Mouse (Mus musculus): ENCODE data around the gene Hes5. TPM values are rescaled to one million over a fixed set of nuclear protein-coding genes. Genes with fewer than 3 reads are reported as not detected.

Gene Hes5
- polyA plus RNA-seq, 1 experiment from 2014 or later: 0.15 TPM

GRCm38 (mm10) chr4:154916662-154917061, 44.1 kb upstream of the Hes5 start:
- H3K36me3 ChIP-seq (replicated peaks; ENCODE audit: insufficient read depth, low read length): peaks cover 48% of the 10 kb centered on the region
- ATAC-seq: no peak
- H3K4me1 ChIP-seq (ENCODE audit: insufficient read depth): peaks cover 29% of the 10 kb centered on the region
- H3K27ac ChIP-seq (ENCODE audit: low read depth): peak overlapping the region; percentile 48; the same call in 1 of the 2 replicates
- H3K4me3 ChIP-seq (ENCODE audit: low read depth, low read length): no peak overlapping the region
- WGBS (ENCODE audit: insufficient replicate concordance): 64% methylated on average over 4 of the region's 4 CpGs
- no peak overlapping the region for H3K9ac ChIP-seq (replicated peaks)
- H3K4me2 ChIP-seq (ENCODE audit: low read depth, low read length): no peak overlapping the region
- no peak for TF ChIP-seq CTCF (IDR thresholded peaks at IDR 0.05; ENCODE audit: low read depth)
- TF ChIP-seq EP300 (IDR thresholded peaks at IDR 0.05; ENCODE audit: low read depth): no peak
- no peaks in the 10 kb centered on the region for H3K27me3 ChIP-seq (ENCODE audit: insufficient read depth, low read length)
- H3K9me3 ChIP-seq (ENCODE audit: low read length): peaks cover 5% of the 10 kb centered on the region; the same call in 1 of the 2 replicates
- DNase-seq: no peak

- Histone ChIP-seq H3K27me3 (ENCODE audit: insufficient read depth, low read length) (no peaks in the 10 kb centered on the region), H3K4me2 (ENCODE audit: low read depth, low read length) (peak overlapping the region; percentile 77; the same call in 1 of the 2 replicates), H3K27ac (ENCODE audit: low read depth) (no peak overlapping the region), H3K4me3 (ENCODE audit: low read depth, low read length) (no peak overlapping the region), H3K9ac (replicated peaks) (no peak overlapping the region; the same call in 1 of the 2 replicates), H3K9me3 (ENCODE audit: low read length) (peaks cover 4% of the 10 kb centered on the region; the same call in 1 of the 2 replicates), H3K36me3 (replicated peaks; ENCODE audit: insufficient read depth, low read length) (peaks cover 72% of the 10 kb centered on the region), H3K4me1 (ENCODE audit: insufficient read depth) (peaks cover 25% of the 10 kb centered on the region)
- 90% methylated on average over 4 of the region's 4 CpGs for WGBS (ENCODE audit: insufficient replicate concordance)
- ATAC-seq (no peak), DNase-seq (no peak)
- TF ChIP-seq EP300 (IDR thresholded peaks at IDR 0.05; ENCODE audit: low read depth): no peak
- TF ChIP-seq CTCF (IDR thresholded peaks at IDR 0.05; ENCODE audit: low read depth): no peak
Measured at GRCm38 (mm10) chr4:154922291-154922690, 38.4 kb upstream of the Hes5 start.

- TF ChIP-seq EP300 (IDR thresholded peaks at IDR 0.05; ENCODE audit: low read depth) (no peak), CTCF (IDR thresholded peaks at IDR 0.05; ENCODE audit: low read depth) (no peak)
- H3K27me3 ChIP-seq (ENCODE audit: insufficient read depth, low read length): no peaks in the 10 kb centered on the region
- H3K4me1 ChIP-seq (ENCODE audit: insufficient read depth): peaks cover 28% of the 10 kb centered on the region
- no peaks in the 10 kb centered on the region for H3K9me3 ChIP-seq (ENCODE audit: low read length)
- H3K36me3 ChIP-seq (replicated peaks; ENCODE audit: insufficient read depth, low read length): peaks cover 65% of the 10 kb centered on the region
- ATAC-seq (no peak), DNase-seq (no peak)
- H3K4me3 ChIP-seq (ENCODE audit: low read depth, low read length): no peak overlapping the region
- H3K4me2 ChIP-seq (ENCODE audit: low read depth, low read length): peak overlapping the region; percentile 77
- no peak overlapping the region for H3K27ac ChIP-seq (ENCODE audit: low read depth)
- 87% methylated on average over 5 of the region's 5 CpGs for WGBS (ENCODE audit: insufficient replicate concordance)
- H3K9ac ChIP-seq (replicated peaks): no peak overlapping the region
Measured at GRCm38 (mm10) chr4:154922931-154923330, 37.8 kb upstream of the Hes5 start.

GRCm38 (mm10) chr4:154925413-154925812, 35.3 kb upstream of the Hes5 start:
- no peak for ATAC-seq
- TF ChIP-seq CTCF (IDR thresholded peaks at IDR 0.05; ENCODE audit: low read depth) (peak; percentile 84), EP300 (IDR thresholded peaks at IDR 0.05; ENCODE audit: low read depth) (no peak)
- Histone ChIP-seq H3K36me3 (replicated peaks; ENCODE audit: insufficient read depth, low read length) (peaks cover 54% of the 10 kb centered on the region), H3K4me2 (ENCODE audit: low read depth, low read length) (peak overlapping the region; percentile 77), H3K4me3 (ENCODE audit: low read depth, low read length) (peak overlapping the region; percentile 67), H3K27me3 (ENCODE audit: insufficient read depth, low read length) (no peaks in the 10 kb centered on the region), H3K27ac (ENCODE audit: low read depth) (no peak overlapping the region), H3K9ac (replicated peaks) (0 out of 2 replicates have a peak overlapping the region, but pooled peaks have one; percentile 7), H3K9me3 (ENCODE audit: low read length) (no peaks in the 10 kb centered on the region), H3K4me1 (ENCODE audit: insufficient read depth) (peaks cover 51% of the 10 kb centered on the region)
- WGBS (ENCODE audit: insufficient replicate concordance): 63% methylated on average over 4 of the region's 4 CpGs
- peak; percentile 73 for DNase-seq

DNA sequence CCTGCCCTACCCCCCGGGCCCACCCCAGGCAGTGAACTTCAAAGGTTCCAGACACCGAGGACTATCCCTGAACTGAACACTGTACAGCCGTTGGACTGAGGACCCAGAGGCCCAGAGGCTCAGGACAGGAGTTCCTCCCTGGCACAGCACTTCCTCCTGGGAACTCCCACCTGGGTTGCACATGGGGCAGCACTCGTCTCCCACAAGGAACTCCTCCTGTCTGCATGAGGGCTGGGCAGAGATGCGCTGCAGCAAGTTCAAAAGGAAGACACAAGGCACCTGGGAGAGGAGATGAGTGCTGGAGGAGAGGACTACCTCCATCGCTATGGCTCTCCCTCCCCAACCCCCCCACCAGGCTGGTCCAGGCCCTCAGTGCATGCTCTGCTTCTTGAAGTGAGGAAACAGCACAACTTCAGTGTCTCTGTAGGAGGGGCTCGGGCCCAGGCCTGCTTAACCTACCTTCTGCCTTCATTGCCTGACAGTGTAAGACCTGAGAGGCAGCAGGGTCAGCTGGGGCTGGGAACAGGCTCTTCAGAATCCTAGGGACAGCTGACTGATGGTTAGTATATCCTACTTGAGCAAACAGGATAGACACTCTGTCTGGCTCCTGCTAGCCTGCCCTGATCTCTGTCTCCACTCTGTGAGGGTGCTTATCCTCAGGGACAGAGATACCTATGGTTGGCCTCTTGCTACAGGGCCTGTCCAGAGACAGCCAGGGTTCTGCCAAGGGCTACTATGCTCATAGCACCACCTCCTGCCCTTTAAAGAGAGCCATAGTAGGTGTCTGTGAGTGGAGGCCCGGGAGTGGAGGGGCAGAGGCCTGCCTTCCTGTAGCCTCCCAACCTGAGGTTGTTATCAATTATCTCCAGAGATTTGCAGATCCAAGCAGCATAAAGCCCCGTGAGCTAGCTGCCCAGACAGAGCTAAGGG, 33.5 kb upstream of the Hes5 start:
- DNase-seq: peak; percentile 34
- H3K27me3 ChIP-seq (ENCODE audit: insufficient read depth, low read length): no peaks in the 10 kb centered on the region
- peak overlapping the region; percentile 77 for H3K4me2 ChIP-seq (ENCODE audit: low read depth, low read length)
- peak overlapping the region; percentile 67 for H3K4me3 ChIP-seq (ENCODE audit: low read depth, low read length)
- peak overlapping the region; percentile 82 for H3K9ac ChIP-seq (replicated peaks)
- WGBS (ENCODE audit: insufficient replicate concordance): 32% methylated on average over 9 of the region's 9 CpGs
- peak; percentile 8 for ATAC-seq
- peaks cover 47% of the 10 kb centered on the region for H3K36me3 ChIP-seq (replicated peaks; ENCODE audit: insufficient read depth, low read length)
- peak overlapping the region; percentile 92 for H3K27ac ChIP-seq (ENCODE audit: low read depth)
- no peaks in the 10 kb centered on the region for H3K9me3 ChIP-seq (ENCODE audit: low read length)
- H3K4me1 ChIP-seq (ENCODE audit: insufficient read depth): peaks cover 51% of the 10 kb centered on the region
- TF ChIP-seq CTCF (IDR thresholded peaks at IDR 0.05; ENCODE audit: low read depth) (no peak), EP300 (IDR thresholded peaks at IDR 0.05; ENCODE audit: low read depth) (no peak)

DNA sequence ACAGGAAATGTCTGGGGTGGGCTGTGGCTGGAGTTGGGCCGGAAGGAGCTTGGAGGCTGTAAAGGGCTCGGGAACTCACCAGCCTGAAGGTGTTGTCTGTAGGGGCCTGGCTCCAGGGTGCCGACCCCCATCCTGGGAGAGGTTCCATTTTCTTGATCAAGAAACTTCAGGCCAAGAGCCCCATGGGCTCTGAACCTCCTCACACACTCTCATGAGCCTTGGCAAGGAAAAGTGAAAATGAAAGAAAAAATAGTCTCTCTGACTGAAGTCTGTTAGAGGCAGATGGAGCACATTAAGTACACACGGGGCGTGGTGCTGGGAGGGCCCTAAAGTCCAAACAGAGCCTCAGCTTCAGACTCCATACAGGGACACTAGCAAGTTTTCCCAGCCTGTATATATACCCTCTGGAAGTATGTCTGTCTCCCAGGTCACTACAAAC, 32.8 kb upstream of the Hes5 start:
- Histone ChIP-seq H3K9ac (replicated peaks) (peak overlapping the region; percentile 82), H3K4me1 (ENCODE audit: insufficient read depth) (peaks cover 51% of the 10 kb centered on the region), H3K36me3 (replicated peaks; ENCODE audit: insufficient read depth, low read length) (peaks cover 41% of the 10 kb centered on the region), H3K4me2 (ENCODE audit: low read depth, low read length) (peak overlapping the region; percentile 77), H3K27me3 (ENCODE audit: insufficient read depth, low read length) (no peaks in the 10 kb centered on the region), H3K9me3 (ENCODE audit: low read length) (no peaks in the 10 kb centered on the region), H3K27ac (ENCODE audit: low read depth) (peak overlapping the region; percentile 92), H3K4me3 (ENCODE audit: low read depth, low read length) (peak overlapping the region; percentile 67)
- peak; percentile 83 for ATAC-seq
- 6% methylated on average over 5 of the region's 5 CpGs for WGBS (ENCODE audit: insufficient replicate concordance)
- TF ChIP-seq CTCF (IDR thresholded peaks at IDR 0.05; ENCODE audit: low read depth) (0 out of 2 replicates have a peak, but pooled peaks have one; percentile 0), EP300 (IDR thresholded peaks at IDR 0.05; ENCODE audit: low read depth) (no peak)
- DNase-seq: peak; percentile 64

Measured in liver, postnatal 0 days (tissue).